Mouse (Mus musculus): ENCODE measurements at regions not wholly inside any gene's neighbourhood (a gene's known extent, or its start where the extent isn't known, plus 50 kb on each side); places are given as distances from the start of the nearest gene placed in this dataset.

DNA sequence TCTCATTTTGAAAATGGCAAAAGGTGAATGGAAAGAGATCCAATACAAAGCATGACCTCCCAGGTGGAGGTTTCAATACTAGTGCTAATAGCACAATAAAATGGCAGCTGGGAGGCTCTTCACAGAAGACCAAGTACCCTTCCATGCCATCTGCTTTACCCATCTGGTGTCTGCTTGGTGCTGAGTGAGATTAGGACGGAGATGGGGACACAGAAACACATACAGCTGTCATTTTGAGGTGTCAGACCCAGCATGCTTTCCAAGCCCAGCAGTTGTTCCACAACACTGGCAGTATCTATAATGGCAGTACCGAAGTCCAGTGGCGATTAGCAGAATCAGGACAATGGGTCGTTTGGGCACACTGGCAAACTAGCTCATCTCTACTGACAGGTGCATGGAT lies 118.9 kb upstream of the 1700064H15Rik start:
- DNase-seq (ENCODE audit: low spot score in 2 of 2): no peak

DNA sequence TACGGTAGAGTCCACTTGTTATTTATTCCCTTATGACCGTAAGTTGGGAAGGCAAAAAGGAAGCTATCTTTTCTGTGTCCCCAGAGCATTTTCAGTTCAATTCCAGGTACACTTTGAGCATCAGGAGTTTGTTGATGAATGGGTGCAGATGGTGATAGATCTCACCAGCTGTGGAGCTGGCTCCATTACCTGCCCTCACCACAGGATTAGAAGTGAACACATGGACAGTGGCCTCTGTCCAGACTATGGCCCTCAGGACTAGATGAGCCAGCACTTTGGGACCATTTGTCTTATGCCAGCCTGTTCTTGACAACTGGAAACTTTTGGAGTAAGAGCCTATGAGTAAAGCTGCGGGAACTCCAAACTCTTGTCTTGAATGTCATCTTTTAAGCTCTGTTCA lies 123.5 kb upstream of the 1700064H15Rik start:
- DNase-seq (ENCODE audit: low spot score in 2 of 2): no peak

GRCm38 (mm10) chr3:19754011-19754410 lies 125.5 kb upstream of the 1700064H15Rik start:
- DNase-seq (ENCODE audit: low spot score in 2 of 2): no peak

GRCm38 (mm10) chr3:19754636-19755035 lies 126.2 kb upstream of the 1700064H15Rik start:
- DNase-seq (ENCODE audit: low spot score in 2 of 2): no peak

GRCm38 (mm10) chr3:19755136-19755535 lies 126.7 kb upstream of the 1700064H15Rik start:
- no peak for DNase-seq (ENCODE audit: low spot score in 2 of 2)

GRCm38 (mm10) chr3:19798543-19799106 lies 158.2 kb upstream of the Cp start:
- no peak for DNase-seq (ENCODE audit: low spot score in 2 of 2)

DNA sequence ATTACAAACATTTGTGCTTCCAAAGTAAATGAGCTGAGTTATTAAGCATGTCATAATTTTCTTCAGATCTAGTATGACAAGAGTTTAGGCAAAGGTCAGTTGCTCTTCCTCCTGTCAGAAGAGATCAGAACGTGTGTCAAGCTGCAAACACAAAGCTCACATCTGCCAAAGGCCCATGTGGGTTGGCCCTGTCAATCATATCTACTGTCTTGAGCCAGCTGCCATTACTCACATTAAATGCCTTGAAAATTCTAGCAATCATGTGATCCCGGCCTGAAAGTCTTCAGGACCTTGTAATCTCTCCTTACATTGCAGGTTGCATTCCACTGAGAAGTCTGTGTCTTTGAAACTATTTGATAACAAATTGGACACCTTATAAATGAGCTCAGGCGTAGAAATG lies 146.8 kb upstream of the Cp start:
- no peak for DNase-seq (ENCODE audit: low spot score in 2 of 2)

DNA sequence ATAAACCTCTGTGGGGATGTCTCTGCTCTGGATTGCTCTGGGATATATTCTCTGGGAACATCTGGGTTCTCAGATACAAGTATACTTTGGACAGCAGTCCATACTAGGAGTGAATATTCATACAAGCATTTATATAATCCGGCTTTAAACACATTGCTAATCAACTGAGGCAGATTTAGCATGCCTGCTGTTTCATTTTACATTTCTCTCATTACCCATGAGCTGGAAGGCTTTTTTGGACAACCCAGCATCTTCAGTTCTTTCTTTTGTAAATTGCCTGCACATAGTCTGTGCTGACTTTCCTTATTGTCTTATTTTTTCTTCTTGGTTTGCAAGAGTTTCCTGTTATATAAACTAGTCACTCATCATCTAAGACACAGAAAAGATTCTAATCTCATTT lies 131.9 kb upstream of the Cp start:
- no peak for DNase-seq (ENCODE audit: low spot score in 2 of 2)

DNA sequence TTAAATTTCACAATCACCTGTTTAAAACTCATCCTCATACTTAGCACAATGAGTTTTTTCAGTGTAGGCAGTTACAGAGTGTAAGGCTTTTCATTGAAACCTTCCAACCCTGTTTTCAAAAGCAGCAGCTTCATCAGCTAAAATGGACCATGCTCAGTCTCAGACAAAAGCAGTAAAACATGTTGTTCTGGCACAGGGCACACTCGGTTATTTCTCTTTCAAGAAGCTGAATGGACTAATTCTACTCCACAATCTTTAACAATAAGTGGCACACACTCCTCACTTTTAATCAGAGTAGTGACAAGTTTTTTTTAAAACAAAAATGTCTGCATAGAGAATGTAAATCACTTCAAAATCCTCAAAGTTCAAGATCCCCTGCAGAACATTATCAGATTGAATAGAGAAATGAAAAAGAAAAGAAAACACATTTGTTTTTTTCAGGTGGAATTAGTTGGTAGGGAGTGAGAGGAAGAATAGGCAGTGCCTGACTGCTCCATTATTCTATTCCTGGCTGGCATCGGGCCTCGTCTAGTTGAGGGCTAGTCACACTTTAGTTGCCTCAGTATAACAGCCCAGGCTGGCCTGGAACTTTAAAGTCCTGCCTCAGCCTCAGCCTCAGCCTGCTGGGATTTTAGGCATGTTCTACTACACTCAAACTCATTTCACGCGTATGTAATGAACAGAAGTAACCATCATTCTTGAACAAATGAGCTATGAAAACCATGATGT lies 128.2 kb upstream of the Cp start:
- no peak for DNase-seq (ENCODE audit: low spot score in 2 of 2)

DNA sequence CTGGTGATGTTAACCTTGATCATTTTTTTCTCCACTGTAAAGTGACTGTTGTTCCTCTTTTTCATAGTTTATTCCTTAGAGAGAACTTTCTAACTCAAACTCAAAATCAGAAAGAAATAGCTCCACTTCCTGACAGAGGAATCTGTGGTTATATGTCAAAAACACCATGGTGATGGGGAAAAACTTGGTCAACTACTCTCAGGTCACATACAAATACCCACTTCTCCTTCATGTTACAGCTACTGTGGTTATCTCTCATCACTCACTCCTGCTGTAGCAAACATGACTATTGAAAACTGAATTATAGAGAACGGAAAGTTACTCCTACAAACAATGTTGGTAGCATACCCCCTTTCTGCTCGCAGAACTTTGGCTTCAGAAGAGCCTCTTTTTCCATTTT lies 127.1 kb upstream of the Cp start:
- DNase-seq (ENCODE audit: low spot score in 2 of 2): no peak

GRCm38 (mm10) chr3:19848031-19848735 lies 108.7 kb upstream of the Cp start:
- no peak for DNase-seq (ENCODE audit: low spot score in 2 of 2)

DNA sequence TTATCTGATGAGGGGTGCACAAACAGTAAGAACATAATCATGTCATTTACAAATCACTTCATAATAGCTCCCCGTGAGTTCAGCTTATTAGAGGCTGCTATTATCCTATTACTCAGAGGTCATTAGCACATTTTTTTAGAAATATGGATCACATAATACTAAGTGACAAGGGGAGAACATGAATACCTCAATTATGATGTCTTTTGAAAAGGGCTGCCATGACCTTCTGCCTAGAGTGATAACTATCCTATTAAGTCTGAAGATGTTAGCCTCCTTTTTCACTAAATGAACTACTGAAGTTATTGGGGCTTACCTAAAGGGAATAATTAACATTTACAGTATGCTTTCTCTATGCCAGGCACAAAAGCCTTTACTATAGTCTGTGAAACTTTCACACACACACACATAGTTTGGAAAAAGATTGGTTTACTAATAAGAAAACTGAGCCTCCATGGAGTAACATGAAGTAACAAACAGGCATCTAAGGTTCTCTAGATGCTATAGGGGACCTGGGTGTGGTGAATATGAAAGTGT lies 108.1 kb upstream of the Cp start:
- no peak for DNase-seq (ENCODE audit: low spot score in 2 of 2)

DNA sequence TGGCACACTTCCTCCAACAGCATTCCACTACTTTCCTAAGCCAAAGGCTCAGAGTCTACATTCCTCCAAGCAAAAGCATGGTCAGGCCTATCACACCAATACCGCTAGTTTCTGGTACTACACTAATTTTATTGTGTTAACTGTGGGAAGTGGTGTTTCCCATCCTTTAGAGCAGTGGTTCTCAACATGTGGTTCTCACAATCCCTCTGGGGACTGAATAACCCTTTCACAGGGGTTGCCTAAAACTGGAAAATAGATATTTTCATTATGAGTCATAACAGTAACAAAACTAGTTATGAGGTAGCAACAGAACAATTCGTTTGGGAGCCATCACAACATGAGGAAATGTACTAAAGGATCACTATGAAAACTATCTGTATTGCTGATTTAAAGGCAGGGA lies 74.2 kb upstream of the Cp start:
- no peak for DNase-seq (ENCODE audit: low spot score in 2 of 2)

GRCm38 (mm10) chr3:19888405-19888804 lies 68.4 kb upstream of the Cp start:
- no peak for DNase-seq (ENCODE audit: low spot score in 2 of 2)

GRCm38 (mm10) chr3:19894258-19894629 lies 62.6 kb upstream of the Cp start:
- DNase-seq (ENCODE audit: low spot score in 2 of 2): no peak

DNA sequence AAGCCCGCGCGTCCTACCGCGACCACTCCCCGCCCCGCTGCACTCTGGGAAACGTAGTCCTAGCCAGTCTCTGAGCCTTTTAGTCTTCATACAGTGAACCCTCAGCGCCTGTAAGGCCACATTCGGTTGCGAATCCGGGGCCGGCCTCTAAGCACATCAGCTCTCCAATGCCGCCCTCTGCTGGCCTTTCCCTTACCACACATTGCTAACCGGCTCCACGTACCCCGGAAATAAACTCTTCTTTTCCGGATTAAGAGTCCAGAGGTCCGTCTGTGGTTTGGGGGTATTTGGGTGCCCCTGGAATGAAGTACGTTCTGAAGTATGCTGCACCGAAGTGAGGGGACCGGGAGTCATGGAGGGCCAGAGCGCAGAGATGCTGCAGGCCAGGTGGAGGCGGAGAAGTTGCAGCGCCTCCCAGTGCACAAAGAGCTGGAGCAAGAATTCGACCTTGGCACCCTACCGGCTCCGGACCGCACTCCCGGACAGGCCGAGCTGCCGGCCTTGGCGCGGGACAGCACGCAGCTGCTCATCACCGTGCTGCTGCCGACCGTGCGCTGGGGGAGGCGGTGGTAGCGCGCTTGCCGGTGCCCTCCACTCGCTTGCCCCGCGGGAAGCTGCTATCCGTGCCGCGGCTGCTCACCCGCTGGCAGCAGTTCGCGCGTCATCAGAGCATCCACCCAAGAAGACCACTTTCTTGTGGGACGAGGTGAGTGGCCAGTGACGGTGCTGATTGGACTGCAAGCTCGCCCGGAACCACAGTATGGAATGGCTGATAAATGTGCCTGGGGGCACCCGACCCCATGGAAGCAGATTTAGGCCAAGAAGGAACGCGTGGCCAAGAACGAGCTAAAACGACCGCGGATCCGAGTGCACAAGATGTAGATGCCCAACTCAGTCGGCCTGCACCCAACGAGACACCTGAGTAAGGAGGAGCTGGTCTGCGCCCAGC lies 62.0 kb upstream of the Cp start:
- peak; percentile 97 to 98 for DNase-seq (ENCODE audit: low spot score in 2 of 2)

GRCm38 (mm10) chr3:19895755-19896154 lies 61.1 kb upstream of the Cp start:
- DNase-seq (ENCODE audit: low spot score in 2 of 2): no peak

- no peak for DNase-seq (ENCODE audit: low spot score in 2 of 2)
These were observed 59.7 kb upstream of the Cp start for GRCm38 (mm10) chr3:19897140-19897539.

DNA sequence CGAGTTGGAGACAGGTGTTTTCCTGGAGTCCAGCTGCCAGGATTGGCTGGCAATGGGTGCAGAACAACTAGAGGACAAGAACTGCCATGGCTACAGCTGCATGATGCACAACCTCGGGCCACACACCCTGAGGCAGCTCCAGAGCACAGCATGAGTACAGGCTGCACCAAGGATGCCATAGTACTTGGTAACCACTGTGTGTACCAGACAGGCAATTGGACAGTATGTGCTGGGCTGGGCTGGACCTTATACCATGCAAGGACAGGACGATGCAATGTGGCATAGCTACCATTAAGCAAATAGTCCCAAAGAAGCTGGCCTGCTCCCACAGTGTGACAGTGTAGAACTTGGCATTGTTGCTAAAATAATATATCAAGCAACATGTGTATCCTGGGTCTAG lies 54.6 kb upstream of the Cp start:
- DNase-seq (ENCODE audit: low spot score in 2 of 2): no peak

DNA sequence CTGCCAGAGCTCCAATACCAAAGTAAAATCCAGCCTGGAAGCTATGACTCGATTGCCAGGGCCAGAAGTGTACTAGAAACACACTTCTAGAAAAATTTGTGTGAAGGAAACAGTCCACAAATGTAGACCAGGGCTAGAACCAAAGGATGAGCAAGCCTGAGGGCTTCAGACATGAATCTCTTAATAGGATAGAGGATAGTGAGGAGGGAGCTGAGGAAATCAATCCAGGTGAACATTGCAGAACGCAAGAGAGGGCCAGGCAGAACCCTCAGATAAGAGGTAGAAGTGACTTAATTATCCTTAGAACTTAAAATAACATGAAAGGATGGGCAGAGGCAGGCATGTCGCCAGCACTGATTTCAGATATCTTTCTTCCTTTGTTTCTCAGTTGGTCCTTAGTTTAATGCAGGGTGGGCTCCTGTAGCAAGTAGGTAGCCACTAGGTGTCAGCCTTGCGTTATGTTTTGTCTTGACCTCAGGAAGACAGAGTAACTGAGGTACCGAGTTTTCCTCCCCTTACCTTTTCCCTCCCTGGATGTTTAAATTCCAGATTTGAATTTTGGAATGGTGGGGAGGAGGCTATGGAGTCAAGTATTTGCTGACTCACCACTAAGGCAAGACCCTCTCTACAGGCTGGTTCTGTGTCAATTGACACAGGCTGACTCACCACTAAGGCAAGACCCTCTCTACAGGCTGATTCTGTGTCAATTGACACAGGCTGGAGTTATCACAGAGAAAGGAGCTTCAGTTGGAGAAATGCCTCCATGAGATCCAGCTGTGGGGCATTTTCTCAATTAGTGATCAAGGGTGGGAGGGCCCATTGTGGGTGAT lies 52.2 kb upstream of the Cp start:
- peak; percentile 24 to 48 for DNase-seq (ENCODE audit: low spot score in 2 of 2)

Measured in left cerebral cortex, adult 18-20 months (tissue).